Mouse (Mus musculus): ENCODE results near the gene Scn3b.

The Scn3b gene

GRCm38 (mm10) chr9:40269103-40269861, at the start of gene Scn3b:
TSS of gene Scn3b (plus strand) at chr9:40269217.
- no peak for DNase-seq

- no peak for DNase-seq
Measured at GRCm38 (mm10) chr9:40224289-40224688, 44.7 kb upstream of the Scn3b start.

GRCm38 (mm10) chr9:40227874-40228789, 40.9 kb upstream of the Scn3b start:
- no peak for DNase-seq

GRCm38 (mm10) chr9:40228804-40229331, 40.1 kb upstream of the Scn3b start:
- DNase-seq, result no peak

GRCm38 (mm10) chr9:40229479-40229878, 39.5 kb upstream of the Scn3b start:
- DNase-seq, result no peak

GRCm38 (mm10) chr9:40231019-40231418, 38.0 kb upstream of the Scn3b start:
- no peak for DNase-seq

GRCm38 (mm10) chr9:40234233-40235072, 34.6 kb upstream of the Scn3b start:
- DNase-seq, result no peak

- DNase-seq, result no peak
Measured at GRCm38 (mm10) chr9:40235220-40235619, 33.8 kb upstream of the Scn3b start.

- no peak for DNase-seq
Measured at GRCm38 (mm10) chr9:40239749-40240148, 29.3 kb upstream of the Scn3b start.

GRCm38 (mm10) chr9:40240311-40240710, 28.7 kb upstream of the Scn3b start:
- DNase-seq, result no peak

- DNase-seq, result no peak
Measured at GRCm38 (mm10) chr9:40241223-40241801, 27.7 kb upstream of the Scn3b start.

GRCm38 (mm10) chr9:40241951-40242888, 26.8 kb upstream of the Scn3b start:
- no peak for DNase-seq

GRCm38 (mm10) chr9:40245466-40245865, 23.6 kb upstream of the Scn3b start:
- no peak for DNase-seq

- no peak for DNase-seq
Measured at GRCm38 (mm10) chr9:40245974-40246665, 22.9 kb upstream of the Scn3b start.

GRCm38 (mm10) chr9:40246702-40247101, 22.3 kb upstream of the Scn3b start:
- DNase-seq, result no peak

GRCm38 (mm10) chr9:40249106-40249505, 19.9 kb upstream of the Scn3b start:
- DNase-seq, result no peak

GRCm38 (mm10) chr9:40252459-40252858, 16.6 kb upstream of the Scn3b start:
- DNase-seq, result no peak

GRCm38 (mm10) chr9:40263874-40264273, 5.1 kb upstream of the Scn3b start:
- no peak for DNase-seq

GRCm38 (mm10) chr9:40268040-40268747, 823 bp upstream of the Scn3b start:
- DNase-seq, result no peak

GRCm38 (mm10) chr9:40268748-40269102, 292 bp upstream of the Scn3b start:
- no peak for DNase-seq

Measured in kidney, adult 11 months (tissue).